Mouse (Mus musculus) hindbrain, postnatal 0 days (tissue): ENCODE data around the gene Inafm2. TPM values are rescaled to one million over a fixed set of nuclear protein-coding genes. Genes with fewer than 3 reads are reported as not detected.

Experiments
- ATAC-seq: fragments of 200-750 bp; cut with Nextera tagmentation; 2 replicates; pipeline ENCODE4 v1.8.0; 2017; ENCODE audit warnings: mild to moderate bottlenecking, moderate TSS enrichment, moderate library complexity
- DNase-seq: peaks from one replicate; pipeline ENCODE4 v3.0.0-alpha.2; 2015; ENCODE audit warnings: low spot score
- H3K27ac ChIP-seq: fragments of 300-500 bp; sonication (generic); 2 replicates; pipeline ENCODE4 v1.5.1; 2014; ENCODE audit warnings: mild to moderate bottlenecking
- H3K27me3 ChIP-seq: fragments of 300-500 bp; sonication (generic); 2 replicates; pipeline ENCODE4 v1.6.1; 2014; ENCODE audit warnings: low read length, mixed read lengths; ENCODE audit not compliant: insufficient read depth
- H3K36me3 ChIP-seq: fragments of 300-500 bp; sonication (generic); 2 replicates; pipeline ENCODE4 v1.6.1; 2014; ENCODE audit warnings: low read length, mixed read lengths; ENCODE audit not compliant: insufficient read depth
- H3K4me1 ChIP-seq: fragments of 300-500 bp; sonication (generic); 2 replicates; pipeline ENCODE4 v1.6.1; 2014; ENCODE audit warnings: antibody characterized with exemption, low read length, mixed read lengths; ENCODE audit not compliant: insufficient read depth
- H3K4me2 ChIP-seq: fragments of 300-500 bp; sonication (generic); 2 replicates; pipeline ENCODE4 v1.6.1; 2014; ENCODE audit warnings: low read depth, mild to moderate bottlenecking, low read length, moderate library complexity, mixed read lengths
- H3K4me3 ChIP-seq: fragments of 300-500 bp; sonication (generic); 2 replicates; pipeline ENCODE4 v1.5.1; 2014; ENCODE audit warnings: low read length
- H3K9ac ChIP-seq: fragments of 300-500 bp; sonication (generic); replicated peaks from 2 replicates; pipeline ENCODE4 v1.6.1; 2014; ENCODE audit warnings: mild to moderate bottlenecking, low read length, moderate library complexity, mixed read lengths
- H3K9me3 ChIP-seq: fragments of 300-500 bp; sonication (generic); 2 replicates; pipeline ENCODE4 v1.6.1; 2016; ENCODE audit warnings: low read length, mixed read lengths
- CTCF ChIP-seq: IDR thresholded peaks from 2 replicates; pipeline ENCODE4 v1.5.1; 2016; ENCODE audit warnings: antibody characterized with exemption, control low read depth, low read depth
- WGBS: fragments of 180-500 bp; shearing (Covaris S2); extraction: QIAGEN DNeasy Blood & Tissue Kit; methylation state at CpG from one replicate; pipeline ENCODE4 v1.1.7; 2014; 5-methylcytosine and 5-hydroxymethylcytosine counted together
- polyA plus RNA-seq: library from polyadenylated mRNA; unstranded; fragments of >200 nt; fragmentation: Nextera tagmentation; extraction: Ambion mirVana; gene quantifications from 2 replicates; pipeline ENCODE4 v1.2.1, GENCODE M21; 2015
- total RNA-seq: library from RNA; depleted of rRNA; stranded (reverse); fragments of >200 nt; gene quantifications from 2 replicates; pipeline ENCODE4 v1.2.3, GENCODE M21; 2014

Gene Inafm2
- total and polyA plus RNA-seq, 2 experiments from 2014 or later, result 18.9 to 19.8 TPM

- ATAC-seq, result no peak
- DNase-seq, result no peak
- Histone ChIP-seq H3K9me3 (no peaks in the 10 kb centered on the region), H3K36me3 (no peaks in the 10 kb centered on the region), H3K9ac (no peak overlapping the region), H3K4me1 (peaks cover 20% of the 10 kb centered on the region), H3K4me3 (no peak overlapping the region), H3K27ac (no peak overlapping the region), H3K4me2 (0 out of 2 replicates have a peak overlapping the region, but pooled peaks have one; percentile 2), H3K27me3 (no peaks in the 10 kb centered on the region)
- WGBS, result 19% methylated on average over 10 of the region's 10 CpGs
- TF ChIP-seq CTCF, result no peak
Observed at GRCm38 (mm10) chr2:118749341-118749884, 3.9 kb downstream of the Inafm2 start.

- Histone ChIP-seq H3K27ac (no peak overlapping the region), H3K9me3 (no peaks in the 10 kb centered on the region), H3K36me3 (no peaks in the 10 kb centered on the region), H3K4me1 (peaks cover 17% of the 10 kb centered on the region), H3K4me3 (no peak overlapping the region), H3K4me2 (no peak overlapping the region), H3K27me3 (no peaks in the 10 kb centered on the region), H3K9ac (no peak overlapping the region)
- DNase-seq (no peak), ATAC-seq (no peak)
- no peak for TF ChIP-seq CTCF
- 54% methylated on average over 8 of the region's 8 CpGs for WGBS
Observed at GRCm38 (mm10) chr2:118750476-118750875, 4.9 kb downstream of the Inafm2 start.

DNA sequence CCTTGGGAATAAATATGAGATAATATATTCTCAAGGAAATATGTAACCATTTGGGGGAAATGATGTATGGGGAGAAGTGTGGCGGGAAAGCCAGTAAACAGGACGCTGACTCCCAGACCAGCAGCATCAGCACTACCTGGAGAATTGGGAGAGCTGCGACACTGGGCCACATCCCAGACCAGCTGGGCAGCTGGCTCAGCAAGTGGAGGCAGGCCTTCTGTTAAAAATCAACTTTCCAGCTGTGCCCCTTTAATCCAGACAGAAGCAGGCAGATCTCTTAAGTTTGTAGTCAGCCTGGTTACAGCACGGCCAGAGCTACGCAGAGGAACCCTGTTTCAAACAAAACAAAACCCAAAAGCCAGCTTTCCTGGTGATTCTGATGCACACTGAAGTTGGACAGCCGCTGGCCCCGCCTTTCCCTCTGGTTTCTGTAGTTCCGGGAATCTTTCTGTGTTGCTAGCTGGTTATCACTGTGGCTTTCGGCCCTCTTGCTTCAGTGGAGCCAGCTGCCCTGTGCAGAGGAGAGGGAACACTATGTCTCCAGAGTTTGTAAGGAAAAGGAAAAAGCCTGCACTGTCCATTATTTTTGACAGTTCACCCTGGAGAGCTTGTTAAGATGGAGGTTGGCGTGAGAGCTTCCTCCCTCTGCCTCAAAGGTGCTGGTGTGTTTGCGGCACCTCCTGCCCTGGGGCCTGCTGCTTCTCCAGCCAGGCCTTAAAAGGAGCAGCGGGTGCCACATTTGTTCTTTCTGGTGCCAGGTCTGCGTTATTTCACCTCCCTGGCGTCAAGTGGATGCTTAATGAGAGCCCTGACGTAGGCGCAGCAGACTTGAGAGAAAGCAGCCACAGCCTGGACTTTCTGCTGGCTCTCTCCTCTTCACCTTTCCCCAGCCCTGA is 6.6 kb downstream of the Inafm2 start:
- 56% methylated on average over 16 of the region's 16 CpGs for WGBS
- no peaks in the 10 kb centered on the region for H3K27me3 ChIP-seq
- no peak for TF ChIP-seq CTCF
- H3K9ac ChIP-seq, result no peak overlapping the region
- H3K4me2 ChIP-seq, result no peak overlapping the region
- no peak overlapping the region for H3K27ac ChIP-seq
- peaks cover 13% of the 10 kb centered on the region for H3K4me1 ChIP-seq
- no peaks in the 10 kb centered on the region for H3K9me3 ChIP-seq
- no peaks in the 10 kb centered on the region for H3K36me3 ChIP-seq
- no peak overlapping the region for H3K4me3 ChIP-seq
- DNase-seq (no peak), ATAC-seq (no peak)

DNA sequence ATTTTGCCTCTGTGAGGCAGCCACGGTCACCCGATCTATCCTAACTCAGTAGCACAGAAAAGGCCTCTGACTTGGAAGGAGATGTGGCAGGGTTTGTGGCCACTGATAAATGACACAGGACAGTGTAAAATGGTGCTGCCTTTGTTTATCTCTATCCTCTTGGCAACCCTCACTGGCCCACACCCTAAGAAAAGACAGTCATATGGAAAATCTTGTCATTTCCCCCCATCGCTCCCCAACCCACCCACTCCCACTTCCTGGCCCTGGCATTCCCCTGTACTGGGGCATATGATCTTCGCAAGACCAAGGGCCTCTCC is 7.2 kb downstream of the Inafm2 start:
- WGBS, result 71% methylated on average over 4 of the region's 4 CpGs
- Histone ChIP-seq H3K4me3 (no peak overlapping the region), H3K9ac (no peak overlapping the region), H3K36me3 (no peaks in the 10 kb centered on the region), H3K27me3 (no peaks in the 10 kb centered on the region), H3K9me3 (no peaks in the 10 kb centered on the region), H3K4me1 (peaks cover 7% of the 10 kb centered on the region; the same call in 1 of the 2 replicates), H3K4me2 (no peak overlapping the region), H3K27ac (no peak overlapping the region)
- DNase-seq (no peak), ATAC-seq (no peak)
- TF ChIP-seq CTCF, result no peak

DNA sequence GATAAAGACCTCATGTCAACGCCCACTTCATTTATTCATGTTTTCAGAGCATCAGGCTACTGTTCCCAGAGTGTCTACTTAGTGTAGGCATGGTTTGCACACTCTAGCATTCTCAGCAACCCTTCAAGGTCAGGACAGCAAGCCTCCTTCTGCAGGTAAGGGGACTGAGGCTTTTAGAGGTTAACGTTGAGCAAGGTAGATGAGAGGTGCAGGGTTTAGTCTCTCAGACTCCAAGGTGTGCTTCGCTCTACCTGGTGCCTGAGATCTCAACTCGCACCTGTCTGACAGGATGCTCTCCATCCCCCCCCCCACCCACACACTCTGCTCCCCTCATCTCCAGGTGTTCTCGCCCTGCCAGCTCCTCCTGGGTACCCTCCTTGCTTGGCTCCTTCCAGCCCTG is 8.6 kb downstream of the Inafm2 start:
- Histone ChIP-seq H3K9me3 (no peaks in the 10 kb centered on the region), H3K4me1 (0 out of 2 replicates have a peak, but pooled peaks cover 5% of the 10 kb centered on the region), H3K36me3 (no peaks in the 10 kb centered on the region), H3K4me2 (no peak overlapping the region), H3K9ac (no peak overlapping the region), H3K27me3 (no peaks in the 10 kb centered on the region), H3K27ac (no peak overlapping the region), H3K4me3 (no peak overlapping the region)
- ATAC-seq (no peak), DNase-seq (no peak)
- no peak for TF ChIP-seq CTCF
- 92% methylated on average over 5 of the region's 5 CpGs for WGBS

DNA sequence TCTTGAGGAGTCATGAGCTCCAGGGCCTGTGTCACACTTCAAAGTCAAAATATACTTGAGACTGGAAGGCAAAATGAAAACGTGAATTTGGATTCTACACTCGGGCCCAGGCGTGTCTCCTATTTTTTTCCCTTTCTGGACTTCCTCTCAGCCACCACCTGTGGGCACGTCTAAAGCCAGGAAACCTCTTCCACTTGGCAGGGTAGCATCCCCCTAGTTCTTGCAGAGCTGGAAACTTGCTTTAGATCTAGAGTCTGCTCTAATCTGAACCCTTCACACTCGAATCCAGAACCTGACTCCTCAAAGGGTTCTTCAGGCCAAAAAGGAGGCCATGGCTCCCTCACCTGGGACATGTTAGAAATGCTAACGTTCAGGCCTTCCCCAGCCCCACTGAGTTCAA is 9.8 kb downstream of the Inafm2 start:
- no peaks in the 10 kb centered on the region for H3K36me3 ChIP-seq
- H3K9ac ChIP-seq, result no peak overlapping the region
- H3K4me1 ChIP-seq, result 0 out of 2 replicates have a peak, but pooled peaks cover 3% of the 10 kb centered on the region
- no peak for TF ChIP-seq CTCF
- ATAC-seq (no peak), DNase-seq (no peak)
- WGBS, result 83% methylated on average over 6 of the region's 6 CpGs
- H3K4me2 ChIP-seq, result no peak overlapping the region
- no peak overlapping the region for H3K4me3 ChIP-seq
- no peaks in the 10 kb centered on the region for H3K27me3 ChIP-seq
- no peak overlapping the region for H3K27ac ChIP-seq
- H3K9me3 ChIP-seq, result no peaks in the 10 kb centered on the region

- no peak overlapping the region for H3K9ac ChIP-seq
- no peak for TF ChIP-seq CTCF
- ATAC-seq, result no peak
- no peaks in the 10 kb centered on the region for H3K27me3 ChIP-seq
- H3K36me3 ChIP-seq, result no peaks in the 10 kb centered on the region
- H3K27ac ChIP-seq, result no peak overlapping the region
- H3K4me3 ChIP-seq, result no peak overlapping the region
- H3K9me3 ChIP-seq, result no peaks in the 10 kb centered on the region
- no peak for DNase-seq
- peaks cover 7% of the 10 kb centered on the region for H3K4me1 ChIP-seq
- WGBS, result 79% methylated on average over 4 of the region's 4 CpGs
- H3K4me2 ChIP-seq, result no peak overlapping the region
Observed at GRCm38 (mm10) chr2:118756103-118756502, 10.5 kb downstream of the Inafm2 start.
